Mouse (Mus musculus) cerebellum, adult 2 months (tissue): Measurements from ENCODE around the gene Akt1. TPM values are rescaled to one million over a fixed set of nuclear protein-coding genes. Genes with fewer than 3 reads are reported as not detected.

ENCODE experiments used
- DNase-seq, 2 experiments: peaks; one replicate each; pipeline ENCODE4 v3.0.0; 2021
- H3K27ac ChIP-seq: fragments of 200-500 bp; 2 replicates; pipeline ENCODE4 v1.5.1; 2012; ENCODE audit warnings: low read length, control low read depth, inconsistent platforms; ENCODE audit not compliant: insufficient read depth
- H3K27me3 ChIP-seq: fragments of 200-500 bp; 2 replicates; pipeline ENCODE4 v1.6.1; 2012; ENCODE audit warnings: inconsistent platforms, mild to moderate bottlenecking, low read length, moderate library complexity; ENCODE audit not compliant: control insufficient read depth, insufficient read depth
- H3K4me1 ChIP-seq: fragments of 200-500 bp; 2 replicates; pipeline ENCODE4 v1.6.1; 2011; ENCODE audit warnings: low read length; ENCODE audit not compliant: control insufficient read depth, insufficient read depth
- H3K4me3 ChIP-seq: fragments of 200-500 bp; replicated peaks from 2 replicates; pipeline ENCODE3; 2011; ENCODE audit warnings: mild to moderate bottlenecking, low read depth, low read length, control low read depth; ENCODE audit not compliant: insufficient read depth
- CTCF ChIP-seq: fragments of 200-500 bp; IDR thresholded peaks from 2 replicates; pipeline ENCODE4 v1.5.1; 2011; ENCODE audit warnings: low read depth, mild to moderate bottlenecking, control low read depth, low read length, moderate library complexity, borderline replicate concordance; ENCODE audit not compliant: insufficient read depth
- POLR2A ChIP-seq: fragments of 200-500 bp; IDR thresholded peaks from 2 replicates; pipeline ENCODE4 v1.6.1; 2011; ENCODE audit warnings: low read length, control low read depth, borderline replicate concordance; ENCODE audit not compliant: insufficient read depth
- WGBS: fragments of 180-500 bp; shearing (Covaris S2); methylation state at CpG from one replicate; pipeline ENCODE4 v1.1.7; 2018; 5-methylcytosine and 5-hydroxymethylcytosine counted together
- polyA plus RNA-seq: library from polyadenylated mRNA; depleted of rRNA; stranded (reverse); fragments of >200 nt; gene quantifications from 2 replicates; pipeline ENCODE4 v1.2.3, GENCODE M21; 2012

Akt1 gene
- polyA plus RNA-seq, 1 experiment: 177 TPM

DNA sequence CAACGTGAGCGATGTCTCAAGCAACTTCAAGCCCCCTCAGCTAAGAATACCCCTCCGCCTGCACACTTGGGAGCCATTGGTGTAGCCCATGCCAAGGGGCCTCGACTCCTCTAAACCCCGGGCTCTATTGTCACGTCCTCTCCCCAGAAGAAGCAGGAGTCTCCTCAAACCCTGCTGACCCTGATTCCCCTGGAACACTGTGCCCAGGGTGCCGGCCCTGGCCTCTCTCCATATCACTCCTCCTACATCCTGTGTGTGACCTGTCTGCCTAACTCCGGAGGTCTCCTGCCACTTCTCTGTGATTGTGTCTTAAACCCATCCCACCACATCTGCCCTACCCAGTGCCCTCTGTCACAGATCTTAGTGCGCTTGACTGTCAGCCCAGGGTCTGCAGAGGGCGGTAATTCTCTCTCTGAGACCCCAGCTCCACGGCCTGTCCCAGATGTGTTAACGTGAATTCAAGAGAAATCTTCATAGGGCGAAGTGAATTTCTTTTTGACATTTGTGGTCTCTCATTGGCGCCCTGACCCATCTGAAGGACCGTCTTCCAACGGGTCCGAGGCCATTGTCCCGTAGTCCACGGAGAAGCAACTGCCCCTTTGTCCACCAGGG lies 3.4 kb upstream of the Akt1 start:
- Histone ChIP-seq H3K4me3 (no peak overlapping the region), H3K4me1 (peaks cover 11% of the 10 kb centered on the region), H3K27me3 (peaks cover 1% of the 10 kb centered on the region; the same call in 1 of the 2 replicates), H3K27ac (no peak overlapping the region)
- 41% methylated on average over 19 of the region's 19 CpGs for WGBS
- no peak for TF ChIP-seq CTCF
- TF ChIP-seq POLR2A: no peak
- DNase-seq: no peak

DNA sequence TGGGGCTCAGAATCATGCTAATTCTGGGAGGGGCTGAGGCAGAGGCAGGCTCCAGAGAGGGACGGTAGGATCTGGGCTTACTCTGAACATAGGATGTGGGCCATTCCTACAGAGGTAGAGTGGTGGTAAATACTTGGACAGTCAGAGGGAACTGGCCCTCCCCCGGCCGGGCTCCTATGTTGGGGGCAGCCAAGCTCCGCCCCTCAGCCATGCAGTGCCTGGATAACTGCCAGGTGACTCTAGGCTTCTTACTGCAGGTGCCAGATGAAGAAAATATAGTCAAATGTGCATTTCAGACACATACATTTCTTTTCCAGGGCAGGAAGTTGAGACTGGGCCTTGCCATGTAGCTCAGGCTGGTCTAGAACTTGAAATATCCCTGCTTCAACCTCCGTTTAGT lies 2.4 kb upstream of the Akt1 start:
- Histone ChIP-seq H3K27ac (no peak overlapping the region), H3K4me1 (peaks cover 18% of the 10 kb centered on the region), H3K27me3 (peaks cover 1% of the 10 kb centered on the region; the same call in 1 of the 2 replicates), H3K4me3 (no peak overlapping the region)
- no peak for TF ChIP-seq POLR2A
- no peak for TF ChIP-seq CTCF
- 47% methylated on average over 5 of the region's 5 CpGs for WGBS
- DNase-seq: no peak

DNA sequence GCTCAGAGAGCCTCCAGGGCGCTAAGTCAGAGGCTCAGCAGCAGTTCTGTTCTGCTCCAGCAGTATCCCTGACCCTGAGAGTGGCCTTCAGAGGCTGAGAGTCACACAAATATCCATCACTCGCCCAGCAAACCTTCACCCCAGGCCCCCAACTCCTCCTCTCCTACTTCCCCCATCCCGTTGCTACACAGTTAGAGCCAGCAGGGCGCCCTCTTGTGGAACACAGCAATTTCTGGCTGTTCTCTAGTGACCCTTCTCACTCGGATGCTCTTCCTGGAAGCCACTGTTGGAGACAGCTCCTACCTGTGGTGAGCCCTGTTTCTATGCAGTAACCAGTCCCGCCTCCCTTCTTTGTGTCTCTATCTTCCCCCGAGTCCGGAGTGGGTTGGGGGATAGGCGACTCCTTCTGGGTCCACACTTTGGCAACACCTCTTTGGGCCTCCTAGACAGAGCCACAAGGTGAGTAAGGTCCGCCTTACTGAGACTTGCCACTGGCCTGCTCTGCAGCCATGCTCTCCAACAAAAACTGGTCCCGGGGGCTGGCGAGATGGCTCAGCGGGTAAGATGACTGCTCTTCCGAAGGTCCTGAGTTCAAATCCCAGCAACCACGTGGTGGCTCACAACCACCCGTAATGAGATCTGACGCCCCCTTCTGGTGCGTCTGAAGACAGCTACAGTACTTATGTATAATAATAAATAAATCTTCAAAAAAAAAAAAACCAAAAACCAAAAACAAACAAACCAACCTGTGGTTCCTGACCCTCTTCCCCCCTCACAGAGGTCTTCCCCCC lies 756 bp upstream of the Akt1 start:
- peak overlapping the region; percentile 2 for H3K4me3 ChIP-seq
- no peak for TF ChIP-seq POLR2A
- peak; percentile 79 for TF ChIP-seq CTCF
- WGBS: 17% methylated on average over 18 of the region's 18 CpGs
- peak; percentile 80 to 85 for DNase-seq
- peaks cover 1% of the 10 kb centered on the region; the same call in 1 of the 2 replicates for H3K27me3 ChIP-seq
- peaks cover 20% of the 10 kb centered on the region for H3K4me1 ChIP-seq
- H3K27ac ChIP-seq: no peak overlapping the region

DNA sequence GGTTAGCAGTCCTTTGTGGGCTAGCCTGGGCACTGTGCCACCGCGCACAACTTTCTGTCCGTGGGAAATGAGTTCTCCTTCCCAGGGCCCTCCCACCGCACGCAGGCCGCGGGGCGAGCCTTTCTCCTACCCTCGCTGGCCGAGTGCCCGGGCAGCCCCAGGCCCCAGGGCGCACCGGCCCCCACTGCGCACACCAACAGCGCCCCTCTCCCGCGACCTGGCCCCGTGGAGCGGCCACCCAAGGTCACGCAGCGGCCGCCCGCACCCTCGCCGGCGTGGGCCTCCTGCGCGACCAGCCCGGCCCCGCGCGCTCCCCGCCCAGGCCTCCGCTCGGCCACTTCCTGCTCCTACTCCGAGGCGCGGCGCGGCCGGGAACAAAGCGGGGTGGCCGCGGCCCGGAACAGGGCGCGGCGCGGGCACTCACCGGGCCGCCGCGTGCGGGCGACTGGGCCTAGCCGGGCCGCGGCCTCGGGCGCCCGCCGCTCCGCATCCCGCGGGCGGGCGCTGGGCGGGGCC lies 1.1 kb downstream of the Akt1 start:
- no peaks in the 10 kb centered on the region; the same call in 1 of the 2 replicates for H3K27me3 ChIP-seq
- no peak for TF ChIP-seq CTCF
- no peak for TF ChIP-seq POLR2A
- under 1% methylated on average over 67 of the region's 68 CpGs for WGBS
- peak; percentile 58 to 64 for DNase-seq
- peak overlapping the region; percentile 26; the same call in 1 of the 2 replicates for H3K27ac ChIP-seq
- H3K4me1 ChIP-seq: peaks cover 20% of the 10 kb centered on the region
- peak overlapping the region; percentile 73 for H3K4me3 ChIP-seq

DNA sequence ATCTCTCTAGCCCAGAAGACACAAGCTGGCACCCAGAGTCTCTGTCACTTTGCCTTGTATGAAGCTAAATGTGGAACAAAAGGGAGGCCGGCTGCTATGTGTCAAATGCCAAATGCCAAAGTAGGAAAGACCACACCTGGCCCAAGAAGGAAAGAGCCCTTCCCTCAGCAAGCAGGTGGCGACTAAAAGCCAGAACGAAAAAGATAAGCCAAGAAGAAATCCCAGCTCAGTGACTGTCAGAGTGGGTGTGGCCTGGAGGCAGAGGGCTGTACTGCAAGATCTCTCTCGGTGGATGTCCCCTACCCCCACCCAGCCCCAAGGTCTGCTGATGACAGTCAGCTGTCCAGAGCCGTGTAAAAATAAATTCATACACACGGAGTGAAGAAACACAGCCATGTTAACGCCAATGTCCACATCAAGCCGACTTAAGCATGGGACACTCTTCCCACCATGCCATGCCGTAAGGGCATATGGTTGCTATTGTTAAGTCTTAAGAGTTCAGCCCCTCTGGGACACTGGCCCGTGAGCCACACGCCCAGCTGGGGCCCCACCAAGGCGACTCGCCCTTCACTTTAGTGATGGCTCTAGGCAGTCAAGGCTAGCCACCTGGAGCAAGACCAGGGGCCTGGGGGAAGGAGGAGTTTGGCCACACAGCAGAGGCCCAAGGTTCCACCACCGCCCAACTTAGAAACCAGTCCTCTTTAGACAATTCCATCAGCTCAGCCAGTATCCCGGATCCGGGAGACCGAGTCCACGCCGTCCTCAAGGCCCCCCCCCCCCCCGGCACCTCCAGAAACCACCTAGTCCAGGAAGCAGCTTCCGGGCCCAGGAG lies 1.7 kb downstream of the Akt1 start:
- no peak for DNase-seq
- 0 out of 2 replicates have a peak overlapping the region, but pooled peaks have one; percentile 26 for H3K27ac ChIP-seq
- H3K4me1 ChIP-seq: peaks cover 22% of the 10 kb centered on the region
- no peak for TF ChIP-seq CTCF
- no peak for TF ChIP-seq POLR2A
- H3K27me3 ChIP-seq: no peaks in the 10 kb centered on the region
- H3K4me3 ChIP-seq: peak overlapping the region; percentile 73
- WGBS: 3% methylated on average over 21 of the region's 21 CpGs

DNA sequence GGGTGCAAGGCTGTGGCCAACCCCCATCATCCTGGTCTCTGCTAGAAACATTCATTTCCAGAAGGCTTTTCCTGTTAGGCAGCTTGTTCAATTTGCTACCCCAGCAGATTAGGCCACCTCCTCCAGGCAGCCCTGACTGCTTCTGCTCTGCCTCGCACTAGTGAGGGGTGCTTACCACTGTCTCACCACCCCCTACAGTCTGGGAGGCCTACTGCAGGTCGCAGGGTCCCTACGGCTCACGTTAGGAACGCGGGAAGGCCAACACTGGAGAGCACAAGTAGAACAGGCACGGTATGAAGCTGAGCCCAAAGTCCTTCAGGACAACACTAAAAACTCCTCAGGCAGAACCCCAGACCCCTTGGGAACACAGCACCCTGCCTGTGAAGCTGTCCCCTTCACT lies 2.8 kb downstream of the Akt1 start:
- 80% methylated on average over 7 of the region's 7 CpGs for WGBS

DNA sequence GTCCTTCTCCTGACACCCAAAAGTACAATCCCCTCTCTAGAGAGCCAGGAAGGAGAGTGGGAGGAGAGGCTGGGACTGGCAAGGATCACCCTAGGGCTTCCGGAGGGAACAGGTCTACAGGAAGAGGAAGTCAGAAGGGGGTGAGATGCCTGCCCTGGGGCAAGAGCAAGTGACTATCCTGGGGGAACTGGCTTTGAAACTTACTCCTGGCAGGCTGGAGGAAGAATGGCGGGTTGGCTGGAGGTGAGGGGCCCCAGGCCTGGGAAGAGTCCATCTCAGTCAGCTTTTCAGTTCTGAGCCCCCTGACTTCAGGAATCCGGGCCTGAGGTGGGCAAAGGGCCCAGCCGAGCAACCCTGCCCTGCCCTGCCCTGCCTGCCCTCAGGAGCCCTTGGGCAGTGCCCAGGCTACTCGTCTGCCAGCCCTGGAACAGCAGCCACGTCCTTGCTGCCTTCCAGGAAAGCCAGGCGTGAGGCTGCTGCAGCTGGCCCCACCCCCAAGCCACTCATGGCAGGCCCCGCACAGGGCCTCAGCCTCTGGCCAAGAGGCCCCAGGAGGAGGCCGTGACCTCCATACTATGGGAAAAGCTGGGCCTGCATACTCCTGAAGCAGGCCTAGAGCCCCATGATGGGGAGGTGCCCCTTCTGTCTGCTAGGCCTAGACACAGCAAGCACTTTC lies 3.8 kb downstream of the Akt1 start:
- no peak overlapping the region for H3K27ac ChIP-seq
- DNase-seq: no peak
- 40% methylated on average over 9 of the region's 9 CpGs for WGBS
- peaks cover 35% of the 10 kb centered on the region for H3K4me1 ChIP-seq
- H3K4me3 ChIP-seq: no peak overlapping the region
- H3K27me3 ChIP-seq: no peaks in the 10 kb centered on the region
- no peak for TF ChIP-seq CTCF
- TF ChIP-seq POLR2A: no peak

More for the DNA sequence above, 2.8 kb downstream of the Akt1 start:
- no peak overlapping the region for H3K27ac ChIP-seq
- H3K27me3 ChIP-seq: no peaks in the 10 kb centered on the region
- peaks cover 29% of the 10 kb centered on the region for H3K4me1 ChIP-seq
- H3K4me3 ChIP-seq: no peak overlapping the region
- TF ChIP-seq CTCF (no peak; the same call in 1 of the 2 replicates), POLR2A (no peak)
- no peak for DNase-seq
